Mouse (Mus musculus) mesoderm, embryonic 11.5 days (tissue): ENCODE measurements at regions not wholly inside any gene's neighbourhood (a gene's known extent, or its start where the extent isn't known, plus 50 kb on each side); places are given as distances from the start of the nearest gene placed in this dataset.

Experiments used
- DNase-seq: peaks from one replicate; pipeline ENCODE4 v3.0.0-alpha.2; 2012; ENCODE audit warnings: low read depth, low spot score

DNA sequence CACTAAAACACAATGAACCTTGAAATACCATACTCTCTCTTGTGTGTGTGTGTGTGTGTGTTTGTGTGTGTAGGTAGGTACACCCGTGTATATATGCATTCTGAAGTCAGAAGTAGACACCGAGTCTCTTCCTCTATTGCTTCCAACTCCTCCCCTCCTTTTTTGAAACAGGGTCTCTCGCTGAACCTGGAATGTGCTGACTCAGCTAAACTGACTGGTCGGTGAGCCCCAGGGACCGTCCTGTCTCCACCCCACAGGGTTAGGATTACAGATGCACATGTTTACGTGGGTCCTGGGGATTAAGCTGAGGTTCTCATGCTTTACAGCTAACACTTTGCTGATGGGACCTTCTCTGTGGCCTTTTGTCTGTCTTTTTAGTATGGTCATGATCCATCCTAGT is 74.8 kb upstream of the Nfil3 start:
- DNase-seq: no peak

DNA sequence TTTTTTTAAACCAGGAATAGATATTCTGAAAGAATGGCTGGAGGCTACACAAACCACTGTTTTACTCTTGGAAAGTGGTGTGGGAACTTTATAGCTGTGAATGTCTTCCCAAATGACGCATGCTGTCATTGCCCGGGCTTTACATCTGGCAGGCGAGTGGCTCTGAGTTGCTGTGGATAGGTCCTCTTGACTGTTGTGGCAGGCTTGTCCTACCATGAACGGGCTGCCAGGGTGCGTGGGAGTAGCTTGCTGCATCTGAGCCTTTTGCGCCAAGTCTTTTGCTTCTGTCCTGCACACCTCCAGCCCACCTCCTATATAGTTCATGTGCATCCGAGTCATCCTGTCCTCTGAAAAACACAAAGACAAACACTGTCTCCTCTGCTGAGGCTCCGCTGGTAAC is 72.3 kb upstream of the Nfil3 start:
- DNase-seq: no peak

DNA sequence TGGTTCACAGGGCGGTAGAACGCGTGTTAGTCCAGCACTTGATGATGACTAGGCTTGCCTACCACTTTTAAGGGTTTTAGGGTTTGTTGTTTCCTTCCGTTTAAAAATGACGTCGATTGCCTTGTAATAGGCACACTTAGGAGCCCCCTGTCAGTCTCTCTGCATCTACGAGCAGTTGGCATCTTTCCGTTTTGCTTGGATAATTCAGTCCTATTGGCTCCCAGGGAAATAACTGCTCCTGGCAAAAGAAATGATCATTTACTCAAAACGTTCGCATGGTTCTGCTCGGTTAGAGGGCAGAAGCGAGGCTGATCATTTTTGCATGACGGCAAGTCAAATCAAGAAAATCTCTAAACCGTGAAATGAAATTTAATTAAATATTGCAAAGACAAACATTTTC is 71.9 kb upstream of the Nfil3 start:
- DNase-seq: no peak

DNA sequence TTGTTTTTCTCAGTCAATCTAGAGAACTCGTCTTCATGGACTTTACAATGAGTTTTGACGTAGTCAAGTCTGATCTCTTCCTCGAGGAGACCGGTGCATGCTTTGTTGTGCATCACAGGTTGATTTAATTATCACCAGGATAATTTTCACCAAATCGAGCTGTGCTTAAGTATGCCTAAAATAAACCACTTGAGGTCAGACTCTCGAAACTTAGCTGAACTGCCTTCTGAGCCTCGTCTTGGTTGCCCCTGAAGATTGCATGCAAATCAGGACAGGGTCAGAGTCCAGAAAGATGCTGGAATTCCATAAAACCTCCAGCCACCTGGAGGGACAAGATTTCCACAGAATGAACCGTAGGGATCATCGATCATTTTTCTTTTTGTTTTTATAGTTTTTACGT is 71.3 kb upstream of the Nfil3 start:
- no peak for DNase-seq

DNA sequence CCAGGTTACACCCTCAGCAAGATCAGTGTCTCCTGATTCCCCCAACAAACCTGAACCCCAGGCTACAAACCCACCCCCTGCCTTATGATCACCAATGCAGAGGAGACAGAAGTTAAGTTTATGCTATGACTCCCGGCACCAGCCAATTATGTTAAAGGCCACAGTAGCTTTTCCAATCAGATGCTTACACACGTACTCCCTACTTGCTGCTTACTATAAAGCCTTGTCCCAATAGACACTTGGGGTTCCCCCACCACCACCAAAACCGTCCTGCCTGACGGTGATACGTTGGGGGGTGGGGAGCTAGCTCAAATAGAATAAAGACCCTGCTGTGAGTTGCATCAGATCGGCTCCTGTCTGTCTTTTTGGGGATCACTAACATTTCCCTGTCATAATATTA is 70.5 kb upstream of the Nfil3 start:
- no peak for DNase-seq

DNA sequence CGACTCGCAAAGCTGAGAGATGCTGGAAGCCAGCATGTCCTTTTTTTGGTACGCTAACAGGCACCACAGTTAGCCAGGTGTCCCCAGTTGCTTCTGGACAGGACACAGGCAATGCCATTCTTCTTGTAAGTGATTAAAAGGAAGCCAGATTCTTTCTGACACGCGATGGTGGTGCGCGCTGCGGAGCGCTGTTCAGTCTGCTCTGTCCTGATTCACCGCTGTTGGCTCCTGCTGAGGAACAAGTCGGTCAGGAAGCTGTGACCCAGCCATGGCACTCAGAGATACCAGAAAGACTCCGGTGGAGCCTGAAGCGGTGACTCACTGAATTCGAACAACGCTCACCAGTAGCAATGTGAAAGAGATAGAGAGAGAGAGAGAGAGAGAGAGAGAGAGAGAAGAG is 68.3 kb upstream of the Nfil3 start:
- DNase-seq: no peak

DNA sequence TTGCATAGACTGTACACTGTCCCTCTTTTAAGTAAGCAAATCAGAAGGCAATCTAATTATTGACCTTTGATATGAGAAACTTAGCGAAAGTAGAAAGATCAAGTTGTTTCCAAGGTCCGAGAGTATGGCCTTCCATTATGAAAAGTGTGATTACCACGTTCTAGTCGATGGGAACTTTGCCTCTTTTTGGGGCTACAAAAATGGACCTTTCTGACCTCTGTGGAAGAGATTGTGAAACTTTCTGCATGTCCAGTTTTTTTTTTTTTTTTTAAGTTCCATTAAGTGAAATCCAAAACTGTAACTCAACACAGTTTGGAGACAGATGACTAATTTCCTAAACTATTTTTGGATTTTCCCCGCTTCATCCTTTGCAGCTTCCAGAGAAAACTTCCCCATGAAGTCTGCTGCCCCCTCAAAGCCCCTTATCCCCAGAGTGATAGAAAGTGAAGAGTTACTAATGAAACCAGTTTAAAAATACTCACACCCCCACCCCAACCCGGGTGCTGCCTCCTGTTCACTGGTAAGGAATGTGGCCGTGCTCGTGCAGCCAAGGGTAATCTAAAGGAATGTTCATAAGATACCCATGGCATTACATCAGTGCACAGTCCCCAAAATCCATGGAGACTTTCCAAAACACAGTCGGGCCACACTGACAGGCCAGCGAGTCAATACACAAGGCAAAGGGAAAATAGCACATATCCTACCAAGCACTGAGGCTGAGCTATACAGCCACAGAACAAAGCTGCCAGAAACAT is 52.5 kb upstream of the Nfil3 start:
- peak; percentile 37 for DNase-seq
